Mouse (Mus musculus): Measurements from ENCODE around the gene Dglucy. TPM values are rescaled to one million over a fixed set of nuclear protein-coding genes. Genes with fewer than 3 reads are reported as not detected.
A peak's percentile ranks its signal among the peaks of the same experiment; 100 is the strongest.

The Dglucy gene
- total RNA-seq, 2 experiments from 2014 or later, result 6.1 to 8.3 TPM

DNA sequence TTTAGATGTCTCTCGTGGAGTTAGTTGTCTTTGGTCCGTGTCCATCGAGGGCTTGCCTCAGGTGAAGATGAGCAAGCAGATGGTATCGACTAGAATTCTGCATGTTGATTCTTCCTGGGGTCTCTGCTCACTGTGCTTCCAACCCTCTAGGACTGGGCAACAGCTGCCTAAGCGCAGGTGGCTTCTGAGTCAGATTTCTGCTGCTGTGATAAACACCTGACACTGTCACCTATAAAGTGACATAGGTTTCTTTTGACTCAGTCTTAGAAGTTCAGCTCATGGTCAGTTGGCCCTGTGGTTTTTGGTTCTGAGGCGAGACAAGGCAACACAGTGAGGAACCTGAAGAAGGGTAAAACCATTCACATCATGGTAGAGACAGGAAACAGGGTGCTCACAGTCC lies 9.0 kb upstream of the Dglucy start:
- Histone ChIP-seq H3K4me3 (no peak overlapping the region), H3K27ac (no peak overlapping the region)
- DNase-seq (ENCODE audit: low spot score in 2 of 2), result no peak
- TF ChIP-seq CTCF (conservative IDR thresholded peaks at IDR 0.05), result no peak

DNA sequence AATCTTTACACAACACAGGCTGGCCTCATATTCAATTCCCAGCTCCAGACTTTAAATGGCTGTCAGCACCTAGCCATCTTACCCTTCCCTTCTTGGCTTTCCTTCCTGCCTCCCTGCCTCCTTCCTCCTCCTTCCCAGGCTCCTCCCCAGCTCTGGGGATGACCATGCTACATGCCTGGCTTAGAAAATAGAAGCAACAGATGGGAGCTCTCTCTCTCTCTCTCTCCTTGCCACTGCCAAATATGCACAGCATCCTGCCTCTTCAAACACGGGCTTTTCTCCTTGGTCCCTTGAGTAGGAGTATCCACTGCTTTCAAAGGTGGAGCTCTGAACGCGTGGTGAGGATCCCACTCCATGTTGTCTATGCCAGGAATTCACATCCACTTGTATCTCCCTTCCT lies 8.1 kb upstream of the Dglucy start:
- H3K4me3 ChIP-seq, result no peak overlapping the region
- no peak overlapping the region for H3K27ac ChIP-seq
- DNase-seq (ENCODE audit: low spot score in 2 of 2), result no peak
- no peak for TF ChIP-seq CTCF (conservative IDR thresholded peaks at IDR 0.05)

DNA sequence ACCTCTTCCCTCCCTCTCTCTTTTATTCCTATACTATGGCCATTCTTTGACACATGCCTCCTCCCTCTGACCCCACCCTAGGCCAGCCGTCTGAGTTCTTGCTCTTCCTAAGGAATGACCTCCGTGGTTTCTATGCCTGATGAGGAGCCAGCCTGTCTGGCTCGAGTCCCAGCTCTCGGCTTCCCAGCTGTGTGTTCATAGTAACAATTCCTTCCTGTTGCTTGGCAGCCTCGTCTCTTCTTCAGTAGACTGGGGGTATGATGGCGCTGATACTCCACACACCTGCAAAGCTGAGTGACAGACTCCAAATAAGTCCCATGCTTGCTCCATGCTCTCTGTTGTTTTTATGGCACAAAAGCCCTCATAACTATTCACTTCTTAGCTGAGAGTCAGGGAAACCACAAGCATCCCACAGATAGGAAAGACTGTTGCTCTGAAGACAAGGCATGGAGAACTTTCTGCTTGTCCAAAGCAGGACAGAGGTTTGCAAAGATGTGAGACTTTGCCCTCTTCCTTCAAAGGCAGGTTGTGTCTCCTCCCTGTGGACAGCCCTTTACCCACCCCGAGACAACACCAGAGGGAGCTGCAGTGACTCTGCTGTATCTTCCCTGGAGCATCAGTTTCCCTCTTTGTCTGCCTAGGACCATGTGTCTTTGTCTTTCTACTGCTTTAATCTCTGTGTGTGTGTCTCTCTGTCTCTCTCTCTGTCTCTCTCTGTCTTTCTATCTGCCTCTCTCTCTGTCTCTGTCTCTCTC lies 6.5 kb upstream of the Dglucy start:
- DNase-seq (ENCODE audit: low spot score in 2 of 2), result no peak
- H3K4me3 ChIP-seq, result no peak overlapping the region
- peak; percentile 66 for TF ChIP-seq CTCF (conservative IDR thresholded peaks at IDR 0.05)
- no peak overlapping the region; the same call in 1 of the 2 replicates for H3K27ac ChIP-seq

DNA sequence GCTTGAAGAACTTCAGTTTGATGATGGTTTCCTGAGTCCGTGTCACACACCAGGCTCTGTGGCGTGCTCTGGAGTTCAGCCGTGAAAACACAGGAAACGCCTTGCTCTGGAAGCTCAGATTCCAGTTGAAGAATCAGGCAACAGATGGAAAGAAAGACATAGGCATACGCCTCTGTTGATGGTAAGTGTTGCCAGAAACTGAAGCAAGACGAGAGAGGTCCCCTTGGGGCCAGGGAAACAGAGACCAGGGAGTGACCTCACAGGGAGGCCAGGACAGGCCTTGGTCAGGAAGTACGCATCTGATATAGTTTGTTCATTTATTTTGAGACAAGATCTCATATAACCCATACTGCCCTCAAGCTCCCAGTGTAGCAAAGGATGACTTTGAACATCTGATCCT lies 4.1 kb upstream of the Dglucy start:
- DNase-seq (ENCODE audit: low spot score in 2 of 2), result no peak
- no peak for TF ChIP-seq CTCF (conservative IDR thresholded peaks at IDR 0.05)
- Histone ChIP-seq H3K4me3 (no peak overlapping the region), H3K27ac (no peak overlapping the region)

DNA sequence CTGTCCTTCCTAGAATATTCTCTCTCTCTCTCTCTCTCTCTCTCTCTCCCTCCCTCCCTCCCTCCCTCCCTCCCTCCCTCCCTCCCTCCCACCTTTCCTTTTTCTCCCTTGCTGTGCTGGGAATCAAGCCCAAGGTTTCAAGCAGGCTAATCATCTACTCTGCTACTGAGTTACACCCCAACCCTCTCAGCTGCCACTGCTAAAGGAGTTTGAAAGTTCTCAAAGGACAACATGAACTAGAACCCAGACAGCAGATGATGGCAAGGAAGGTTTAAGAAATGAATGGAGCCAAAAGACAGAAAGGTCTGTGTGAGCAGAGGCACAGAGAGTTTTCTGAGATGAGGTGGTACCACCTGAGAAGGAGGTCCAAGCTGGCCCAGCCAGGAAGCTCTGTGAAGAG lies 3.6 kb upstream of the Dglucy start:
- no peak for TF ChIP-seq CTCF (conservative IDR thresholded peaks at IDR 0.05)
- Histone ChIP-seq H3K27ac (no peak overlapping the region), H3K4me3 (no peak overlapping the region)
- no peak for DNase-seq (ENCODE audit: low spot score in 2 of 2)

DNA sequence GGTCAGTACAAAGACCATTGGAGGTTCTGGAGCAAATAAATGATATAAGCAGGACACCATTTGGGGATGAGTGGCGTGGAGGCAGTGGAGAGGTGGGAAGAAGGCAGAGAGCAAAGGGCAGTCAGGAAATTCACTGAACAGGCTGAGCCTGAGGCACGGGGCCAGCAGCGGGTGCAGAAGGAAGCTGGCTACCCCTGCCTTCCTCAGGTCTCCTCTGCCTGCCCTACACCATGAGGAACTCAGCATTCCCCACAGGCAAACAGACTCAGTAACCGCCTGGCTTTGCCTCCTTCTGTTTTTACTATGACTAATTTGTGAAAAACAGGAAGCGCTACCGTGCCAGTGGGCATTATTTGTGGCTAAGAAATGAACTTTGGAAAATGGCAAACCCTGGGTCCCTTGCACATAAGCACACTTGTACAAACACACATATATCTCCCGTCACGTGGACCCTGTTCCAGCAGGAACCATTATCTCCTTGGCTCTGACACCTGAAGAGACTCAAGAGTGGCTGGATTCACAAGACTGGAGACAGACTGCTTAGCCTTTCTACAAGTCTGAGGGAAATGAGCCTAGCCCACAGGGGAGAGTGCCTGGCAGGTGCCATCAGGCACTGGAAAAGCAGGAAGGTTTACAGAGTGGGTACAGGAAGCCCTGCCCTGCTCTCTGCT lies 2.8 kb upstream of the Dglucy start:
- no peak overlapping the region for H3K4me3 ChIP-seq
- peak overlapping the region; percentile 6; the same call in 1 of the 2 replicates for H3K27ac ChIP-seq
- no peak for DNase-seq (ENCODE audit: low spot score in 2 of 2)
- no peak for TF ChIP-seq CTCF (conservative IDR thresholded peaks at IDR 0.05)

DNA sequence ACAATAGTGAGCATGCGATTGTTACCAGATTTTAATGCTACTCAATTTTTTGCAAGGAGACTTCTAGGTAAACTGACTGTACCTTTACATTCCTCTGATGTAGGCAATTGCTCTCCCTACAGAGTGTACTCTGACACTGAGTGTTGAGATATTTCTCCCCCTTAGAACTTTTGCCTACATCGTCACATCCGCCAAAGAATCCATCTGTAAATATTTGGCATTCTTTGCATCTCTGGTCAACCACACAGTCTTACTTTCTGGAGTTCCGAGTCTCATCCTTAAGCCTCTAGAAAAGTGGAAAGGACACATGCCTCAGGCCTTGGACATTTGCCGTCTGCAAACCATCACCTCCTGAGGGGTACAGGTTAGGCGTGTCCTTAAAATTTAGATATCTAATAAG lies 1.9 kb upstream of the Dglucy start:
- DNase-seq (ENCODE audit: low spot score in 2 of 2), result no peak
- TF ChIP-seq CTCF (conservative IDR thresholded peaks at IDR 0.05), result no peak
- Histone ChIP-seq H3K27ac (no peak overlapping the region), H3K4me3 (no peak overlapping the region)

DNA sequence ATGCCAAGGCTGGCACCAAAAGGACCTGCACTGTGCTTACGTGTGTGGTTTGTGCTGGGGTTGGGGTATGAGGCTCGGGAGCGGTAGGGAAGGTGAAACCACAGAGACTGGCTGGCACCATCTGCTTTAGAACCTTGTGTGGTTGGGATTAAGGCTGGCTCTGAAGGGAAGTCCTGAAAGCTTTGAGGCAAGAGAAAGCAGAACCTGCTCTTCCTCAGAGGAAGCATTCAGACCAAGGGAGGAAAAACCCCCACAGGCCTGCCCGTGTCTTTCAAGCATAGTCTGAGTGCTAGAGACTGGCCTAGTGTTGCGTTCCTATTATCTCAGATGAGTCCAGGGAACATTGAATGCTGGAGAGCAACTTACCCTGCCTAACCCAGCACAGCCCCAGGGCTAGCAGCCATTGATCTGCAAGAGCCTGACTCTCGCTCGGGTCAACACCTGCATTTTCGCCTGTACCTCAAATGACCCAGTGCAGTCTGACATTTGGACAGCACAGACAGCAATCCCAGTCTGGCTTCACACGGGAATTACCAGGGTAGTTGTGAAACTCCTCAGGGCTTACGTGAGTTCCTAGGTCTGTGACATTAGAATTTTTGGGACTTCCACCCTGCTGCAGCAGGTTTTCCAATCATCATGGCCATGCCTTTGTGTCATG lies 452 bp upstream of the Dglucy start:
- H3K27ac ChIP-seq, result peak overlapping the region; percentile 90
- TF ChIP-seq CTCF (conservative IDR thresholded peaks at IDR 0.05), result no peak
- DNase-seq (ENCODE audit: low spot score in 2 of 2), result no peak
- H3K4me3 ChIP-seq, result peak overlapping the region; percentile 51

DNA sequence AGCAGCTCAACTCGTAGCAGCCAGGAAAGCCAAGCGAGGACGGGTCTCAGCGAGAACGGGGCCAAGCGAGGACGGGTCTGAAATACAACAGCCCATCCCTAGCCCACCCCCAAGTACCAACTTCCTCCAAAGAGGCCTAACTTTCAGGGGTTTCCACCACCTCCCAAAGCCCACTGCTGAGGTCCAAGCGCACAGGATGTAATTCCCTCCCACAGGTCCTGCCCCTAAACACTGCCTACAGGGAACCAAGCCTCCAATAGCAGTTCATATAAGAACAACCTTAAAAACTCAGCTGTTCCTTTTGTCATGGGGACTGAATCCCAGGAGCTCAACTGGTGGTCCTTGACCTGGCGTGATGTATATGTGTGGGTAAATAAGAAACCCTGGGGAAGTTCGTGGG lies 1.6 kb downstream of the Dglucy start:
- Histone ChIP-seq H3K4me3 (no peak overlapping the region), H3K27ac (no peak overlapping the region)
- no peak for TF ChIP-seq CTCF (conservative IDR thresholded peaks at IDR 0.05)
- no peak for DNase-seq (ENCODE audit: low spot score in 2 of 2)

DNA sequence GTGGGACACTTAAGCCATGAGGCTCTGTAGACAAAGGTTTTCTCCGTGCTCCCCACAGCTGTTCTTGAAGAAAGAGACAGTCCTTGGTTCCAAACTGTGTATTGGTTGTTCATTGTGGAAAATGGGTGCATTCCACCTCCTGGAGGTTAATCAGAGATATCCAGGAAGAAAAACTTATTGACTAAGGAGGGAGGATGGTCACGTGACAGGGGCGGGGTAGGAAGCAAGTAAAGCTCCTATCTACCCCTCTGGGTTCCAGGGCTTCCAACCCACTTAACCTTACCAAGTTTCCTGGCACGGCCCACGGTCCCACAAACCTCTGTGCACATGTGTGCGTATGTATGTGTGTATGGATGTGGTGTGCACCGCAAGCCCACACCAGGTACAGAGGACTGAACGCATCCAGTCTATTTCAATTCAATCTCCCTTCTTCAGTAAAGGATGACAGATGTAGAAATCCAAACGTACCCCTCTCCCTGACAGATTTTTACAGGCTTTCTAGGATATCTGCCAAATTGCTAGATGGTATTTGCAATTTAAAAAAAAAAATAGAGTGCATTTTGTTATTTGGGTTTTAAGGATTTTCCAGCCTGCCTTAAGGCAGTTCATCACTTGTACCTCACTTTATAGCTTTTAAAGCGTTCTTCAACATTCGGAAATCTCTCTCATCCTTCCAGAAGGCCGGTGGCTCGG lies 2.7 kb downstream of the Dglucy start:
- peak overlapping the region; percentile 74 for H3K27ac ChIP-seq
- no peak overlapping the region for H3K4me3 ChIP-seq
- no peak for TF ChIP-seq CTCF (conservative IDR thresholded peaks at IDR 0.05)
- no peak for DNase-seq (ENCODE audit: low spot score in 2 of 2)

DNA sequence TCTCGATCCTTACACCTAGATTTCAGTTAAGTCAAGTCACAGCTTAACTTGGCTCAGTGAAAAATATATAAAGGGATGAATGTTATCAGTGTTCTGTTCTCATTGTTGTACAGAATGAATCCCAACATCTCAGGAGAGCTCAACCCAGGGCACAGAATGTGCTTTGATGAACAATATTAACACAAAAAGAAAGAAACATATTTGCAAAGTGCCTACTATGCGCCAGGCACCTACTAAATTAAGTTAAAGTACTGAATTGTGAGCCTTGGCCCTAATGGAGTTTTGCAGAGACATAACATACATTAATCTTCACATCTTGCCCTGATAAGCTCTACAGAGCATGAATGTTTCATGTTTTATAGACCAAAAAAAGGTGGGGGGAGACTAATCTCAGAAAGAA lies 5.3 kb downstream of the Dglucy start:
- H3K4me3 ChIP-seq, result no peak overlapping the region
- H3K27ac ChIP-seq, result no peak overlapping the region
- TF ChIP-seq CTCF (conservative IDR thresholded peaks at IDR 0.05), result no peak
- no peak for DNase-seq (ENCODE audit: low spot score in 2 of 2)

DNA sequence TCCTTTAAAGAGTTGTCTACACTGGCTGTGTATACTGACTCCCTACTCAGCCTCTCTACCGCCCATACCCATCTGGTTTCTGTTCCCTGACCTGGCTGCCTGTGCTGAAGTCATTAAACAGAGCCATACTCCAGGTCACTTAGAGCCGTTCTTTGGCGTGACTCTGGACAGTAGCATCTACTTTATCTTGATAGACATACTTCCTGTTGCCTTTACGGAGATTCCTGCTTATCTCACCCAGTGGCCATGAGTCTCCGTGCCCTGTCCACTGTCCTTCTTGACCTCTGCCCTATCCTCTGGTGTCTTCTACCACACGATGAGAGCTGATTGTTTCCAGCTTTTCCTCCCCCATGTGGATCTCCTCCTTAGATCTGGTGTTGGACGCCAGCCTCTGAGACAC lies 6.5 kb downstream of the Dglucy start:
- no peak overlapping the region for H3K4me3 ChIP-seq
- DNase-seq (ENCODE audit: low spot score in 2 of 2), result no peak
- TF ChIP-seq CTCF (conservative IDR thresholded peaks at IDR 0.05), result no peak
- no peak overlapping the region for H3K27ac ChIP-seq

DNA sequence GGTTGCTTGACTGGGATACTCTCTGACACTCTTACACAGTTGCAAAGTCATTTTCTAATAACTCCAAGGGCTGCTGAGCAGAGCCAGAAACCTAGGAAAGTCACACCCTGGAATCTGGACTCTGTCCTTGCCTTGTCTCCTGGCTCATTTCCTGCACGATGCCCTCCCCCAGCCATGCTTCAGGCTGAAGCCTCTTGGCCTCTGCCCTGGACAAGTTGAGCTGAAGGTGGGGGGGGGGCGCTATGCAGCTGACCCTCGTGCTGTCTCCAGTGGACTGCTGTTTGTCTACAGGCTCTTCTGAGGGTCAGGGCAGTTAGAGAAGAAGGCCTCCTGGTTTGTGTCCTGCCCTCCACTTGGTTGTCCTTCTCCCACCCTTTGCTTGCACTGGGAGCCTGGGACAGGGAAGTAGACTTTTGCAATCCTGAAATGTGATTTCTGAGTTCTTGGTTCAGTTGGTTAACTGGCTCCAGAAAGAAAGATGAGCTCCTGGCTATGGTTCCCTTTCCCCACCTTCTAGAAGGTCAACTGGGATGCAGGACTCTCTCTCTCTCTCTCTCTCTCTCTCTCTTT lies 11.2 kb downstream of the Dglucy start:
- no peak for DNase-seq (ENCODE audit: low spot score in 2 of 2)
- Histone ChIP-seq H3K4me3 (no peak overlapping the region), H3K27ac (no peak overlapping the region)
- no peak for TF ChIP-seq CTCF (conservative IDR thresholded peaks at IDR 0.05)

All from layer of hippocampus, adult 2 months (tissue).